Mouse (Mus musculus) liver, embryonic 14.5 days (tissue): ENCODE data around the gene Pex13. TPM values are rescaled to one million over a fixed set of nuclear protein-coding genes. Genes with fewer than 3 reads are reported as not detected.

ENCODE experiments used
- ATAC-seq: fragments of 200-750 bp; cut with Nextera tagmentation; 2 replicates; pipeline ENCODE4 v1.8.0; 2017; ENCODE audit warnings: moderate number of reproducible peaks, mild to moderate bottlenecking, moderate library complexity; ENCODE audit not compliant: insufficient read depth
- DNase-seq, 3 experiments: peaks; one replicate each; pipeline ENCODE4 v3.0.0-alpha.2; 2012 to 2013; ENCODE audit warnings: low read depth in 3 of 3, low spot score in 3 of 3
- H3K27ac ChIP-seq: fragments of 300-500 bp; sonication (generic); 2 replicates; pipeline ENCODE4 v1.5.1; 2014; ENCODE audit warnings: moderate library complexity, mild to moderate bottlenecking, control low read depth, inconsistent platforms
- H3K27me3 ChIP-seq: fragments of 300-500 bp; sonication (generic); 2 replicates; pipeline ENCODE4 v1.6.1; 2014; ENCODE audit warnings: mild to moderate bottlenecking, low read length, moderate library complexity; ENCODE audit not compliant: control insufficient read depth, insufficient read depth
- H3K36me3 ChIP-seq: fragments of 300-500 bp; sonication (generic); replicated peaks from 2 replicates; pipeline ENCODE4 v1.6.1; 2014; ENCODE audit warnings: low read depth; ENCODE audit not compliant: control insufficient read depth, insufficient read depth
- H3K4me1 ChIP-seq, 2 experiments: fragments of 200-500 bp in 1 of 2; fragments of 300-500 bp in 1 of 2; sonication (generic) in 1 of 2; replicated peaks; 2 replicates each; pipeline ENCODE4 v1.6.1; 2012 to 2014; ENCODE audit warnings: antibody characterized with exemption in 1 of 2, inconsistent platforms in 1 of 2, low read length in 1 of 2; ENCODE audit not compliant: control insufficient read depth in 2 of 2, insufficient read depth in 2 of 2
- H3K4me2 ChIP-seq: fragments of 300-500 bp; sonication (generic); 2 replicates; pipeline ENCODE4 v1.6.1; 2014; ENCODE audit warnings: low read depth, mild to moderate bottlenecking, control low read depth, moderate library complexity
- H3K4me3 ChIP-seq, 2 experiments: fragments of 200-500 bp in 1 of 2; fragments of 300-500 bp in 1 of 2; sonication (generic) in 1 of 2; 2 replicates each; pipeline ENCODE4 v1.5.1; 2012 to 2014; ENCODE audit warnings: low read depth in 2 of 2, low read length in 2 of 2, mild to moderate bottlenecking in 2 of 2, control low read depth in 1 of 2, inconsistent platforms in 1 of 2, moderate library complexity in 1 of 2; ENCODE audit not compliant: insufficient read depth in 1 of 2
- H3K9ac ChIP-seq: fragments of 300-500 bp; sonication (generic); replicated peaks from 2 replicates; pipeline ENCODE4 v1.6.1; 2014; ENCODE audit warnings: mild to moderate bottlenecking, control low read depth, moderate library complexity
- H3K9me3 ChIP-seq: fragments of 300-500 bp; sonication (generic); 2 replicates; pipeline ENCODE4 v1.6.1; 2016; ENCODE audit warnings: low read length, mixed read lengths; ENCODE audit not compliant: control insufficient read depth
- CTCF ChIP-seq: IDR thresholded peaks from 2 replicates; pipeline ENCODE4 v1.5.1; 2016; ENCODE audit warnings: antibody characterized with exemption, low read depth, control low read depth
- EP300 ChIP-seq: IDR thresholded peaks from 2 replicates; pipeline ENCODE4 v1.6.1; 2016; ENCODE audit warnings: antibody characterized with exemption, low read depth
- whole genome bisulfite sequencing: fragments of 180-500 bp; shearing (Covaris S2); extraction: QIAGEN DNeasy Blood & Tissue Kit; methylation state at CpG from one replicate; pipeline ENCODE4 v1.1.7; 2014; ENCODE audit not compliant: insufficient replicate concordance; 5-methylcytosine and 5-hydroxymethylcytosine counted together
- polyA plus RNA-seq, 2 experiments: library from polyadenylated mRNA; depleted of rRNA in 1 of 2; stranded (reverse) in 1 of 2; unstranded in 1 of 2; fragments of >200 nt; fragmentation: Nextera tagmentation in 1 of 2; extraction: Ambion mirVana in 1 of 2; gene quantifications; 2 replicates each; pipeline versions ENCODE4 v1.2.1 to v1.2.3; 2012 to 2014

Pex13 gene
- polyA plus RNA-seq, 2 experiments = 3.5 to 13.0 TPM

DNA sequence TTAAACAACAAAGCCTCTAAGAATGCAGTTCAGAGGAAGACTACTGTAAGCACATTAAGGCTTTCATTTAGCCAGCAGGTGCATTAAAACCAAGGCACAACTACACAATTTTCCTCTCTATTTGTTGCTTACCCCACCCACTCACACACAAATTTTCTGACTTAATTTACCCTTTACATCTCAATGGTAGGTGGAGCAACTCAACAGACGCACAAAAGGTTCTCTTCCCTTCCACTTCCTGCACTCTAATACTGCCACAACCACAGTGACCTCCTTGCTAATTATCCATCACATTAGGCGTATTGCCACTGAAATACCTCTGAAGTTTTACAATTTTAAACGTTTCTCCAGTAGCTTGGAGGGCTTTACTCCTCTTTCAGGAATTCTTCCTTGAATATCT lies 12.1 kb downstream of the Pex13 start:
- Histone ChIP-seq H3K36me3 (peaks cover 4% of the 10 kb centered on the region), H3K9me3 (no peaks in the 10 kb centered on the region), H3K27me3 (no peaks in the 10 kb centered on the region), H3K4me3 (no peak overlapping the region), H3K4me2 (no peak overlapping the region), H3K4me1 (0 out of 4 replicates have a peak, but pooled peaks cover 0 to 1% of the 10 kb centered on the region in 2 experiments), H3K9ac (no peak overlapping the region), H3K27ac (no peak overlapping the region)
- WGBS = 67% methylated on average over 3 of the region's 3 CpGs
- ATAC-seq (no peak), DNase-seq (no peak)
- TF ChIP-seq EP300 (no peak), CTCF (no peak)

DNA sequence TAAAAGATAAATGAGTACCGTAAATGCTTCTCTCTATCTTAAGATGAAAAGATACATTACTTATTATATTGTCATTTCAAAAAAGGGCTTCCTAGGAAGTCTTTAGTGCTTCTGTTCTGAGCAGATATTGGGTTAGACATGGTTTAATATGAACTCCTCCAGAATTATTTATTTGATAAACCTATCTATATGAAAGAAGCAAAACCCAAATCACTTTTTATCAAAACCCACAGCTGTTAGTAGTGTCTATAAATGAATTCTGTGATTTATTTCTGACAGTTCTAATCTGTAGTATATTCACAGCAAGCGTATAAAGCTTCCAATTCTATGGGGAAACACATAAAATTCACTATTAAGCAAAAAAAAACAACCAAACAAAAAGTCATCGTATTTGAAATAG lies 17.9 kb downstream of the Pex13 start:
- H3K27me3 ChIP-seq = no peaks in the 10 kb centered on the region
- no peak overlapping the region for H3K4me3 ChIP-seq
- no peak overlapping the region for H3K27ac ChIP-seq
- no peaks in the 10 kb centered on the region for H3K9me3 ChIP-seq
- WGBS = 73% methylated on average over 3 of the region's 3 CpGs
- H3K9ac ChIP-seq = no peak overlapping the region
- H3K36me3 ChIP-seq = peaks cover 4% of the 10 kb centered on the region
- H3K4me1 ChIP-seq = no peaks in the 10 kb centered on the region
- TF ChIP-seq EP300 = no peak
- no peak for DNase-seq
- no peak for ATAC-seq
- no peak overlapping the region for H3K4me2 ChIP-seq

DNA sequence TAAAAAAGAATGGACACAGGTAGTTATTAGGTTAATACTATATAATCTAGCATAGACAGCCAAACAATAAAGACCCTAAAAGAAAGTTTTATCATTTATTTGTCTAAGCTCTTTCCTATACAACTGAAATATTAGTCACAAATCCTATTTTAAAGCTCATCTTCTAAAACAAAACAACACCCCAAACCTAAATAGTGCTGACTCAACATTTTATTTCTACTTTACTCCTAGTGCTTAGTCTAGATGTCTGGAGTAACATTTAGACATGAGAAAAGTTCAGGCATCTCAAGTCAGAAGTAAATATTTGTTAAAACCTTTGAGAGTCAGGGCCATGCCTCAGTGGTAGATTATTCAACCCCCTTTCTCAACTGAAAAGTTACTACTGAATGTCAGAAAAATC lies 18.3 kb downstream of the Pex13 start:
- H3K4me3 ChIP-seq = no peak overlapping the region
- ATAC-seq (no peak), DNase-seq (no peak)
- H3K9ac ChIP-seq = no peak overlapping the region
- H3K9me3 ChIP-seq = no peaks in the 10 kb centered on the region
- no peak overlapping the region for H3K4me2 ChIP-seq
- H3K36me3 ChIP-seq = peaks cover 4% of the 10 kb centered on the region
- no peak for TF ChIP-seq EP300
- TF ChIP-seq CTCF = no peak
- H3K27me3 ChIP-seq = no peaks in the 10 kb centered on the region
- no peaks in the 10 kb centered on the region for H3K4me1 ChIP-seq
- no peak overlapping the region for H3K27ac ChIP-seq

DNA sequence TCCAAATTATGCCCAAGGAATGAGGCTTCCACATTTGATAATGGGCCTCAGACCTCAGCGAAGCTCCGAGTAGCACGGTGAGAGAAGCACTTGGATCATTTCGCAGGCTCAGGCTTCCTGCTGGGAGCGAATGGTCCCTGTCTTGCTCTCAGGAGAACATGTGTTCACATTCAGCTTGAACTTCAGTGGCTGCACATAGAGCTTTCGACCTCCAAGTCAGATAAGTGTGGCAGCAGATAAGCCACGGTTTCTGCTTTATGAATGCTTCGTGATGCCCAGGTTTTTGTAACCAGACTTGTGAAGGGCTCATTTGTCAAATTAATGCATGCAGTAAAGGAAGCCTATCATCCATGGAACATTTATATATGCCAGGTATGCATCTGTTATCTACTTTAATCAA lies 31.2 kb downstream of the Pex13 start:
- Histone ChIP-seq H3K9me3 (no peaks in the 10 kb centered on the region), H3K27me3 (no peaks in the 10 kb centered on the region), H3K27ac (no peak overlapping the region), H3K4me3 (no peak overlapping the region), H3K36me3 (no peaks in the 10 kb centered on the region), H3K4me1 (peaks cover 4 to 9% of the 10 kb centered on the region in 2 experiments; a peak in 3 of 4 replicates), H3K4me2 (no peak overlapping the region), H3K9ac (no peak overlapping the region)
- 47% methylated on average over 8 of the region's 8 CpGs for WGBS
- TF ChIP-seq EP300 (no peak), CTCF (no peak)
- DNase-seq (no peak), ATAC-seq (no peak)

DNA sequence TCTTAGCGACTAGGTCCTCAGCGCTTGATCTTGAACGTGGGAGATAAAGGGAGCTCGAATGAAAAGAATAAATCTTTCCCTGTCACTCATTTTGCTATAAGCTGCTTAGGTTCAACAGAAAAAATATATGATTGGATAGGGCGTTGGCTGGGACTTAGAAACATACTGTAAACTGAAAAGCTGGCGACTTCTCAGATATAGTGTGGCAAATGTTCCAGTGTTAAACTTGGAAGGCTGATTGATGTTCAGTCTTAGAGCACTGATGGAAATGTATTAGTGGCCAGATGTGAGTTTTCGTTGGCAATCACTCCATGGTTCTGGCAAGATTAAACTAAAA lies 31.9 kb downstream of the Pex13 start:
- no peak overlapping the region for H3K27ac ChIP-seq
- DNase-seq (no peak), ATAC-seq (peak; percentile 7)
- 9% methylated on average over 7 of the region's 7 CpGs for WGBS
- no peaks in the 10 kb centered on the region for H3K27me3 ChIP-seq
- H3K4me3 ChIP-seq = peak overlapping the region; percentile 57 to 85
- H3K9ac ChIP-seq = peak overlapping the region; percentile 47
- peaks cover 4 to 9% of the 10 kb centered on the region in 2 experiments; a peak in 3 of 4 replicates for H3K4me1 ChIP-seq
- TF ChIP-seq CTCF = no peak
- TF ChIP-seq EP300 = no peak
- H3K4me2 ChIP-seq = peak overlapping the region; percentile 84
- no peaks in the 10 kb centered on the region for H3K36me3 ChIP-seq
- no peaks in the 10 kb centered on the region for H3K9me3 ChIP-seq
